Mouse (Mus musculus): Measurements from ENCODE around the gene Rpl7l1. TPM values are rescaled to one million over a fixed set of nuclear protein-coding genes. Genes with fewer than 3 reads are reported as not detected.

Rpl7l1 gene
- polyA plus RNA-seq (2017; shearing (Covaris generic)): 169 TPM

GRCm38 (mm10) chr17:46782341-46783221 is at the start of gene Rpl7l1:
Rpl7l1 (minus strand) TSS chr17:46782672.

DNA sequence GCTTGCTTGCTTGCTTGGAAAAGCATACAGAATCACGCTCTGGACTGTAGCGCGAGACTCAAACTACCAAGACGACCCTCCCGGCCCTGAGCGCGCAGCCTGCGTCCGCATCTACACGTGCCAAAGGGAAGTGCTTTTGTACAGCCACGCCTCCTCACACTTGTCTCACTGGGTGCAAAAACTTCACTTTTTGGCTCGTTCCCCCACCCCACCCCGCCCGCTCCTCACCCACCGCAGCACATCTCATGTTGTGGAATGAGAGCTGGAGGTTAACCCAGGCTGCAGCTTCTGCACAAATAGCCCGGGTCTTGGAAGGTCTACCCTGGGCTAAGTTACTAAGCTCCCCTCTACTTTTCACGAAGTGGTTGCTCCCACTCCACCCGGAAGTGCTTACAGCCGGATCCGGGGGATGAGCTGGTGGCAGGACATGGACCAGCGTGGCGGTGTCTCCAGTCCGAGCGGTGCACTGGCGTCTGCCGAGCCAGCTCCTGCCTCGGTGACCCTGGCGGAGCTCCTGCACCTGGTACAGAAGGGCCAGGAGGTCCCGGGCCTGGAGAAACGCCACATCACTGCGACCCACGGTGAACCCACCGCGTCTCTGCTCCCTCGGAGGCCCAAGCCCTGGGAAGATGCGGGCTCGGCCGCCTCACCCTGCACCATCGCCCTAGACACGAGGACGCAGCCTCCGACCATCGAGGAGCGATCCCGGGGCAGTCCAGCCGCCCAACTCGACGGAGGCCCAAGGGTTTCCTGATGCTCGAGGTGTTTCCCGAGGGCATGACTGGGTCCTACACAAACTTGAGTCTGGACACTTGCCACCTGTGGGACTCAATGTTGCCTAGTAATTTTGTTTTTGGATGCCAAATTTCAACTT is 9.8 kb downstream of the Rpl7l1 start, which contains the start of gene 2310039H08Rik:
Gene 2310039H08Rik, plus strand, starts transcription at position 232 of the 874 bp plus-strand sequence.

DNA sequence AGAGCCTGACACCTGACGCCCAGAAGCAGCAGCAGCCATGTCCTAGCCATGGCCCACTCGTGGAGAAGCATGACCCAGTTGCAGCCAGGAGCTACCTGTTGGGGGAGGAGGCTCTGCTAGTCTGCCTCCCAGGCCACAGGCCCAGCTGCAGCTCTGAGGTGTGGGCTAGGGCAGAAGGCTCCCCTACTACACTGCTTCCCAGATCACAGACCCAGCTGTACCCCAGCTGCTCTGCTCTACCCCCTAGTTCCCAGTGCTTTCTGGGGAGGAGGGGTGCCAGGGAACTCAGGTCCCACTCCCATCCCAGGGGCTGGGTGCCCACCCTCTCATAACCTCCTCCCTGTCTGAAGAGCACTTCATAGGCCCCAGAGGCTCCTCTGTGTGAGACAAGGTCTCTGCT is 18.9 kb downstream of the Rpl7l1 start, which contains the start of gene Ptcra:
Gene Ptcra, minus strand, starts transcription at position 169 of the 400 bp plus-strand sequence.

GRCm38 (mm10) chr17:46751794-46752556 is 30.5 kb downstream of the Rpl7l1 start, which contains the start of gene Cnpy3:
Cnpy3 (minus strand) TSS chr17:46752214.

DNA sequence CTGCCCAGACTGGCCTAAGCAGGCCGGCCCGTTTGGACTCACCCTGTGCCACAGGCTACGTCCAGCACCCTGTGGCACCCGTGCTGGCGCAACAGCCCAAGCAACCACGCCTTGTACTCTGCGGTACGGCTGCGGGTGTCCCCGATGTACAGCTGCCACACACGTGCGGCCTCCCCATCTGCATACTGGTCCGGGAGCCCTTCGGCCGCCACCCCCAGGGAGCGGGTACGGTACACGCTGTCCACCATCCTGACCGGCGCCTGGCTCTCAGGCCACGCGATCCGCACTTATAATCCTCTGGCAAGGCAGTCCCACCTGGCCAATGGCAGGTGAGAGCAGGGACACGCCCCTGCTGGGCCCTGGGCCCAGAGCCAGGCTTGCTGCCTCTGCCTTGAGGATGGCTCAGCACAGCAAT is 53.6 kb downstream of the Rpl7l1 start, which contains the start of gene Gnmt:
Gene Gnmt, minus strand, starts transcription at position 265 of the 415 bp plus-strand sequence.

Other genes starting within 250 kb of the Rpl7l1 start
- gene Cul9, start 236.3 kb downstream of the Rpl7l1 start, polyA plus RNA-seq (2017; shearing (Covaris generic)): 13.2 TPM
- 3.4 TPM for gene Srf, start 226.5 kb downstream of the Rpl7l1 start, polyA plus RNA-seq (2017; shearing (Covaris generic))
- not detected for gene Ptk7, start 153.2 kb downstream of the Rpl7l1 start, polyA plus RNA-seq (2017; shearing (Covaris generic))
- 25.8 TPM for gene Klc4, start 136.7 kb downstream of the Rpl7l1 start, polyA plus RNA-seq (2017; shearing (Covaris generic))
- 70.8 TPM for gene Mrpl2, start 136.4 kb downstream of the Rpl7l1 start, polyA plus RNA-seq (2017; shearing (Covaris generic))
- 13.5 TPM for gene Cul7, start 132.3 kb downstream of the Rpl7l1 start, polyA plus RNA-seq (2017; shearing (Covaris generic))
- 68.2 TPM for gene Rrp36, start 108.3 kb downstream of the Rpl7l1 start, polyA plus RNA-seq (2017; shearing (Covaris generic))
- gene Mea1, start 103.9 kb downstream of the Rpl7l1 start, polyA plus RNA-seq (2017; shearing (Covaris generic)): 170 TPM
- 84.9 TPM for gene Klhdc3, start 101.8 kb downstream of the Rpl7l1 start, polyA plus RNA-seq (2017; shearing (Covaris generic))
- 66.6 TPM for gene Ppp2r5d, start 77.6 kb downstream of the Rpl7l1 start, polyA plus RNA-seq (2017; shearing (Covaris generic))
- 3.0 TPM for gene Pex6, start 71.2 kb downstream of the Rpl7l1 start, polyA plus RNA-seq (2017; shearing (Covaris generic))
- gene Gnmt, start 53.5 kb downstream of the Rpl7l1 start, polyA plus RNA-seq (2017; shearing (Covaris generic)): 0.67 TPM
- gene Cnpy3, start 30.5 kb downstream of the Rpl7l1 start, polyA plus RNA-seq (2017; shearing (Covaris generic)): 63.8 TPM
- not detected for gene Ptcra, start 19.0 kb downstream of the Rpl7l1 start, polyA plus RNA-seq (2017; shearing (Covaris generic))
- gene 2310039H08Rik, start 10.0 kb downstream of the Rpl7l1 start, polyA plus RNA-seq (2017; shearing (Covaris generic)): 26.7 TPM
- 23.2 TPM for gene Bicral, start 75.8 kb upstream of the Rpl7l1 start, polyA plus RNA-seq (2017; shearing (Covaris generic))
- 23.2 TPM for gene Tbcc, start 108.0 kb upstream of the Rpl7l1 start, polyA plus RNA-seq (2017; shearing (Covaris generic))
- gene Prph2, start 127.8 kb upstream of the Rpl7l1 start, polyA plus RNA-seq (2017; shearing (Covaris generic)): not detected
- 24.5 TPM for gene Ubr2, start 227.9 kb upstream of the Rpl7l1 start, polyA plus RNA-seq (2017; shearing (Covaris generic))

Data from inflammation-experienced regulatory T-cells, adult 16 weeks (primary cell).